Mouse (Mus musculus): ENCODE measurements around the gene Crtap. TPM values are rescaled to one million over a fixed set of nuclear protein-coding genes. Genes with fewer than 3 reads are reported as not detected.
"Not testable (repeated sequence)": the region's sequence is repeated elsewhere in the genome, so short reads cannot be mapped to it uniquely, and the experiment has no call there.

The Crtap gene
- polyA plus RNA-seq, 1 experiment = 98.7 TPM

DNA sequence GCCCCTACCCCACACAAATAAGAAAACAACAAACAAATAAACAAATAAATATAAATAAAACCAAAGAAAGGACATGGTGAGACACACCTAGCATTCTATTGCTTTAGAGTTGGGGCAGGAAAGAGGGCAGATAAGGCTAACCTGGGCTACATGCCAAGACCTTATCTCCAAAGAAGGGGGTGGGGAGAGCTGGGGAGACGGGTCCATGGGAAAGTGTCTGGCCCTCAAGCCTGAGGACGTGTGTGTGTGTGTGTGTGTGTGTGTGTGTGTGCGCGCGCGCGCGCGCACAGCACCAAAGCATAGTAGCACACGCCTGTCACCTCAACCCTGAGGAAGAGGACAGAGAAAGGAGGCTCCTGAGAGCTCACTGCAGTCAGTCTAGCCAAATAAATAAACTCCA, 13.3 kb downstream of the Crtap start:
- TF ChIP-seq CTCF (conservative IDR thresholded peaks at IDR 0.05; ENCODE audit: insufficient read depth, insufficient read length, low read depth, low read length) (no peak), POLR2A (IDR thresholded peaks at IDR 0.05; ENCODE audit: low read depth, low read length) (no peak)
- WGBS = 93% methylated on average over 10 of the region's 10 CpGs
- Histone ChIP-seq H3K4me1 (ENCODE audit: control insufficient read depth, insufficient read depth, low read length) (no peaks in the 10 kb centered on the region), H3K27ac (ENCODE audit: insufficient read depth, low read depth, low read length) (no peak overlapping the region), H3K36me3 (ENCODE audit: control insufficient read depth, insufficient read depth, low read length) (no peaks in the 10 kb centered on the region), H3K4me3 (ENCODE audit: insufficient read depth, low read depth, low read length) (no peak overlapping the region), H3K27me3 (replicated peaks; ENCODE audit: control insufficient read depth, insufficient read depth, low read length) (no peaks in the 10 kb centered on the region)
- DNase-seq = no peak

GRCm38 (mm10) chr9:114375276-114375962, 15.1 kb downstream of the Crtap start:
- Histone ChIP-seq H3K27me3 (replicated peaks; ENCODE audit: control insufficient read depth, insufficient read depth, low read length) (no peaks in the 10 kb centered on the region), H3K4me1 (ENCODE audit: control insufficient read depth, insufficient read depth, low read length) (no peaks in the 10 kb centered on the region), H3K36me3 (ENCODE audit: control insufficient read depth, insufficient read depth, low read length) (no peaks in the 10 kb centered on the region), H3K27ac (ENCODE audit: insufficient read depth, low read depth, low read length) (no peak overlapping the region), H3K4me3 (ENCODE audit: insufficient read depth, low read depth, low read length) (no peak overlapping the region)
- TF ChIP-seq POLR2A (IDR thresholded peaks at IDR 0.05; ENCODE audit: low read depth, low read length) = no peak
- no peak for TF ChIP-seq CTCF (conservative IDR thresholded peaks at IDR 0.05; ENCODE audit: insufficient read depth, insufficient read length, low read depth, low read length)
- DNase-seq = no peak
- 90% methylated on average over 10 of the region's 10 CpGs for WGBS

DNA sequence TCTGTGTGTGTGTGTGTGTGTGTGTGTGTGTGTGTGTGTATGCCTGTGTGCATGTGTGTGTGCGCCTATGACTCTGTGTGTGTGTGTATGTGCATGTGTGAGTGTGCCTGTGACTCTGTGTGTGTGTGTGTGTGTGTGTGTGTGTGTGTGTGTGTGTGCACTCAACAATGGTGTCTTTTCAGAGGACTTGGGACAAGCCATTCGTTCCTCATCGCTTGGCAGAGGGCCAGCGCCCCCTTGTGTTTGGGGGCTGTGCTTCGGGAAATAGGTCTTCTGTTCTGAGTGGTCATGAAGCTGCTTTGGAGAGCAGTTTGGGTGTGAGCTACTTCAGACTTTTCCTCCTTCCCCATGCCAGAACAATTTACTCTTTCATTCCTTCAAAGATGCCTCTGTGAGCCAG, 18.8 kb downstream of the Crtap start:
- WGBS = 35% methylated on average over 5 of the region's 5 CpGs
- not testable (repeated sequence) for H3K27me3 ChIP-seq (replicated peaks; ENCODE audit: control insufficient read depth, insufficient read depth, low read length); H3K4me3 ChIP-seq (ENCODE audit: insufficient read depth, low read depth, low read length); H3K36me3 ChIP-seq (ENCODE audit: control insufficient read depth, insufficient read depth, low read length); H3K4me1 ChIP-seq (ENCODE audit: control insufficient read depth, insufficient read depth, low read length); DNase-seq; H3K27ac ChIP-seq (ENCODE audit: insufficient read depth, low read depth, low read length)

DNA sequence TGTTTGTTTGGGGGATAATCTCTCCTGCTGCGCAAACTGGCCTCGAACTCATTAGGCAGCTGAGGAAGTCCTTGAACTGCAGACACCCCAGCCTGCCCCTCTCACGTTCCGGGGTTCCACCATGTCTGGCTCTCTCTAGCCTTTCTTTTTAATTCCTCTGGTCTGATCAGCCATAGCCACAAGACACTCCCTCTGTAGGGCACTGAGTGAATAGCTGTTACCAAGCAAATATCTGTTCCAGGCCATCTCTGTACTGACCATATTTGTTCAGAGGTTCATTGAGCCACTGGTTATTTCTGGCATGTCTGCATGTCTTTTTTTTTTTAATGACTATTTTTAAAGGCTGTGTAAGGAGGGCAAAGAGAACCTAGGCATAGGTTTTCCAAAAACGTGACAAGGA, 21.1 kb downstream of the Crtap start:
- H3K27me3 ChIP-seq (replicated peaks; ENCODE audit: control insufficient read depth, insufficient read depth, low read length); H3K4me1 ChIP-seq (ENCODE audit: control insufficient read depth, insufficient read depth, low read length); H3K4me3 ChIP-seq (ENCODE audit: insufficient read depth, low read depth, low read length); H3K36me3 ChIP-seq (ENCODE audit: control insufficient read depth, insufficient read depth, low read length); H3K27ac ChIP-seq (ENCODE audit: insufficient read depth, low read depth, low read length): not testable (repeated sequence)
- DNase-seq = peak; percentile 35
- WGBS = 65% methylated on average over 5 of the region's 5 CpGs

DNA sequence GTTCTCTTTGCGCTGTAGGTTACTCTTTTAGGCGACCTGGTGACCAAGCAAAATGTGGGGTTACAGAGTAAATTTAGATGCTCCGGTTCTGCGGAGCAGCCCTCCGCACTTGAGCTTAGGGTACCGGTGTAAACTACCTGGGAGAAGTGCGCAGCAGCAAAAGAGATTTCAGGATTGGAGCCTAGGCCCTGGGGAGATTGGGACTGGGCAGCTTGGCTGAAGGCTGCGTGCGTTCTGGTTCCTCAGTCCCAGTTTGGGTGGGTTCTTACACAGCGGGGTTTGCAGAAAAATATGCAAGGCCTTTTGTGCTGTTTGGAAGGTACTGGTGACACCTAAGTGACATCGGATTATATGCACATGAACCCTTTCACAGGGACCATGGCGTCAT, 22.0 kb downstream of the Crtap start:
- TF ChIP-seq CTCF (conservative IDR thresholded peaks at IDR 0.05; ENCODE audit: insufficient read depth, insufficient read length, low read depth, low read length) = no peak
- TF ChIP-seq POLR2A (IDR thresholded peaks at IDR 0.05; ENCODE audit: low read depth, low read length) = no peak
- no peaks in the 10 kb centered on the region for H3K27me3 ChIP-seq (replicated peaks; ENCODE audit: control insufficient read depth, insufficient read depth, low read length)
- WGBS = 28% methylated on average over 12 of the region's 12 CpGs
- no peak for DNase-seq
- peak overlapping the region; percentile 55 for H3K4me3 ChIP-seq (ENCODE audit: insufficient read depth, low read depth, low read length)
- H3K27ac ChIP-seq (ENCODE audit: insufficient read depth, low read depth, low read length) = no peak overlapping the region
- H3K36me3 ChIP-seq (ENCODE audit: control insufficient read depth, insufficient read depth, low read length) = no peaks in the 10 kb centered on the region
- H3K4me1 ChIP-seq (ENCODE audit: control insufficient read depth, insufficient read depth, low read length) = 0 out of 2 replicates have a peak, but pooled peaks cover 3% of the 10 kb centered on the region

DNA sequence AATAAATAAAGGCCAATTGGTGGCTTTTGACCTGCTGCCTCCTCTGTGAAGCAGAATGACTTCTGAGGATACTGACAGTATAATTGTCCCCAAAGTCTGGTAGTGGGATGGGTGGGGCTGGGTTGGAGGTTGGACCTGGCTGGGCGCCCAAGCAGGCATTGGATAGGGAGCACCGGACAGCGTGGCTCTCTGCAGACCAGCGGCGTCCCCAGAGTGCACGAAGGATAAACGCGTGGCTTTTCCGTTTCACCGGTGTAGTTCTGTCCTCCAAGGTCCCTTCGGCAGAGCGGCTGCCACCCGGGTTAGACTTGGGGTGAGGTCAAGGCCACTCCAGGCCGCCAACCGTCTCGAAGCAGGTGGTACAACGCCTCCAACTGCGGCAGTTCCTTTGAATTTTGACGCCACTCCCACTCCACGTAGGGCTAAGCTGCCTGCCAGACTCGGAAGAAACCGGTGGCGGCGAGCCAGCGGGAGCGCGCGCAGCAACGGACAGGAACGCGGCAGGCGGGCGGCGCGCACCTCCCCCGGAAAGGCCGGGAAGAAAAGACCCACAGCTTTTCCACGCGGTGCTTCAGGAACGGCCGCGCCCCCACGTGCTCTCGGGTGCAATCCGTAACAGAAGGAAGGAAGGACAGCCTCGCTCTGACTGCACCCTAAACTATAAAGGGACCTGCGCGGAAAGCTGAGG, 22.5 kb downstream of the Crtap start:
- no peak for TF ChIP-seq POLR2A (IDR thresholded peaks at IDR 0.05; ENCODE audit: low read depth, low read length)
- TF ChIP-seq CTCF (conservative IDR thresholded peaks at IDR 0.05; ENCODE audit: insufficient read depth, insufficient read length, low read depth, low read length) = no peak
- no peak overlapping the region for H3K27ac ChIP-seq (ENCODE audit: insufficient read depth, low read depth, low read length)
- under 1% methylated on average over 48 of the region's 48 CpGs for WGBS
- DNase-seq = peak; percentile 92
- 0 out of 2 replicates have a peak, but pooled peaks cover 3% of the 10 kb centered on the region for H3K4me1 ChIP-seq (ENCODE audit: control insufficient read depth, insufficient read depth, low read length)
- peak overlapping the region; percentile 55 for H3K4me3 ChIP-seq (ENCODE audit: insufficient read depth, low read depth, low read length)
- H3K36me3 ChIP-seq (ENCODE audit: control insufficient read depth, insufficient read depth, low read length) = no peaks in the 10 kb centered on the region
- H3K27me3 ChIP-seq (replicated peaks; ENCODE audit: control insufficient read depth, insufficient read depth, low read length) = no peaks in the 10 kb centered on the region

DNA sequence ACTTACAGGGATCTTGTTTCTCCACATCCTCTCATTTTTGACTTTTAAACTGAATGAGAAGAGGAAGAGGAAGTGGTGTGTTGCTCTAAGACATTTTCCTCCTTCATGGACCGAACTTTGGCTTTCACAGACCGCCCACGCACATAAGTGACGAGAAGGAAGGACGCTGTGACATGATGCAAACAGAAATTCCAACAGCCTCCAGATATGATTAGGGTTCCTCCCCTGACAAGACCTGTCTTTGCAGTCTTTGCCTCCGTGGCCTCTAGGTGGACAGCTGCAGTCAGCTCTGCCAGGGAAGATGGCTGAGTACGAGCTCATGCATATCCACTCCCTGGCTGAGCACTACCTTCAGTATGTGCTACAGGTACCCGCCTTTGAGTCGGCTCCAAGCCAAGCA, 60.6 kb downstream of the Crtap start, which contains the start of gene Bcl2a1c:
Gene Bcl2a1c, plus strand, starts transcription at position 281 of the 400 bp plus-strand sequence.
- H3K36me3 ChIP-seq (ENCODE audit: control insufficient read depth, insufficient read depth, low read length); DNase-seq; H3K4me1 ChIP-seq (ENCODE audit: control insufficient read depth, insufficient read depth, low read length); H3K27me3 ChIP-seq (replicated peaks; ENCODE audit: control insufficient read depth, insufficient read depth, low read length); H3K27ac ChIP-seq (ENCODE audit: insufficient read depth, low read depth, low read length); H3K4me3 ChIP-seq (ENCODE audit: insufficient read depth, low read depth, low read length): not testable (repeated sequence)
- 51% methylated on average over 9 of the region's 9 CpGs for WGBS

GRCm38 (mm10) chr9:114328332-114328731, 62.1 kb downstream of the Crtap start:
- H3K27ac ChIP-seq (ENCODE audit: insufficient read depth, low read depth, low read length); DNase-seq; H3K4me3 ChIP-seq (ENCODE audit: insufficient read depth, low read depth, low read length); H3K36me3 ChIP-seq (ENCODE audit: control insufficient read depth, insufficient read depth, low read length); H3K4me1 ChIP-seq (ENCODE audit: control insufficient read depth, insufficient read depth, low read length); H3K27me3 ChIP-seq (replicated peaks; ENCODE audit: control insufficient read depth, insufficient read depth, low read length): not testable (repeated sequence)

Measured in kidney, adult 2 months (tissue).